Mouse (Mus musculus): ENCODE data around the gene Dock7.

DNA sequence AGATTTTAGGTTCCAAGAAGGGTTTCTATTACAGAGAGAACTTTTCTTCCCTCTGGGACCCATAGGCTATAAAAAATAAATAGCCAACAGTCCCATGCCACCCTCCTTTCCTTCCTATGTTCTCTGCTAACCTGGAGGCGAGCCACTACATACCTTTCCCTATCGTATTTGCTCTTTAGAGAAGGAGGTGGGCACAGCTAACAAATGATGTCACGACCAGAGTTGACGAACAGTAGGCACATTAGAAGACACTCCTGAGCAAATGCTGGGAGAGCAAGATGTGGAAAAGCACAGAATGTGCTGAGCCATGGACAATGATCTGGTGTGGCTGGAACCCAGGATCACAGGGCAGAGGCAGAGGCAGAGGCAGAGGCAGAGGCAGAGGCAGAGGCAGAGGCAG, 30.7 kb upstream of the Dock7 start:
- TF ChIP-seq CTCF (IDR thresholded peaks at IDR 0.05; ENCODE audit: borderline replicate concordance, insufficient read depth, low read length) (no peak), POLR2A (IDR thresholded peaks at IDR 0.05; ENCODE audit: low read depth, low read length) (no peak)

All from embryonic fibroblast, embryonic 13.5 days (primary cell).